Mouse (Mus musculus): ENCODE results near the gene 2310022A10Rik. TPM values are rescaled to one million over a fixed set of nuclear protein-coding genes. Genes with fewer than 3 reads are reported as not detected.

Gene 2310022A10Rik
- polyA plus RNA-seq (2012), result 6.6 and 8.3 TPM in 2 replicates

DNA sequence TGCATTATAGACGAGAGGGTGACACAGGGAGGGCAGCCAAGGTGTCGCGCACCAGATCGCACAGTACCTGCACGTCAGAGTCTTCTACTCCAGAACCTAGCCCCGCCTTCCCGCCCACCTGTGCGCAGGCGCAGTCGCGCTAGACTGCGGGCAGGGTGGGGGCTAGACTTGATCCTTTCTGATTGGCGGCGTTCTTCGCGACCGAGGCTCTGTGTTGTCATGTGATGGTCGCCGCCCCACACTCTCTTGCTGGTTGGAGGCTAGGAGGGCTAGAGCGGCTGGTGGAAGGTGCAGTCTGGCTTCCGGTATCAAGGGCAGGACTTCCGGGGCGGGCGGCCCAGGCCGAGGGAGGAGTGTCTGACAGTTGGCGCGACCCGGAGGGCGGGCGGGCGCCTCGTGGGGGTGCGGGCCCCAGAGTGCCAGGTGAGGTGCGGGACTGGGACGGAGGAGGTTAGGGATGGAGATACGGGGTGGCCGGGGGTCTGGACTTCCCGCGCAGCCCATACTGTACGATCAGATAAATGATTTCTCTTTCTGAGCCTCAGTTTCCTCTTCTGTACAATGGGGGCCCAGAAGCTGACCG is at the start of gene 2310022A10Rik, which contains the start of gene Pld3:
Gene 2310022A10Rik, plus strand, starts transcription at position 303 of the 583 bp plus-strand sequence.
Gene Pld3, minus strand, starts transcription at position 288 of the 583 bp plus-strand sequence.
- no peaks in the 10 kb centered on the region for H3K9me3 ChIP-seq (ENCODE audit: control insufficient read depth, low read length)
- TF ChIP-seq TAL1 (IDR thresholded peaks at IDR 0.05; ENCODE audit: low read length) (no peak), GATA1 (IDR thresholded peaks at IDR 0.05; ENCODE audit: low read length) (no peak)

DNA sequence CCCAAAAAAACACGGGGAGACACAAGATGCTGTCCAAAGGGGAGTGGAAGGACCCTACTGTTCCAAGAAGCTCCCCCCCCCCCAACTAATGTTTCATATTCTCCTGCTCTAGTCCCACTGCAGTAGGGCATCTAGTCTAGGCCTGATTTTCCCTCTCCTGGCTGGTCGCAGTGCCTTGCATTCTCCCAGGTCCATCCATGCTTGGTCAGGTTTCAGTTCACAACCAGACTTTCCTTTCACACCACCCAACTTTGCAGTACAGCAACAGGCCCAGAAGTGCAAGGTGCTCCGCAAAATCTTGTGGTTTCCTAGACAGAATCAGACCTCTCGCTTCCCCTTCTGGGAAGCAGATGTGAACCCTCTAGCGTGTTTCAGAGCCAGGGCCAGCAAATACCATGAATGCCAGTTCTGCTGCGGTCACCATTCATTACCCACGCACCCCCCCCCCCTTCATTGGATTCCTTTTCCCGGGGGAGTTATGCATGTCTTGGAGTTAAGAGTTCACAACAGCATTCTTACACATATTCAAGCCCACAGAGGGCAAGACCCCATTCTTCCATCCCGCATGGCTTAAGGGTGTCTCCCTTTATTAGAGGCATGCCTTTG is 46.2 kb upstream of the 2310022A10Rik start:
- Histone ChIP-seq H3K4me1 (ENCODE audit: control insufficient read depth) (peaks cover 46% of the 10 kb centered on the region), H3K4me3 (replicated peaks) (peak overlapping the region; percentile 90), H3K36me3 (ENCODE audit: control insufficient read depth) (peaks cover 2% of the 10 kb centered on the region; the same call in 1 of the 2 replicates), H3K27me3 (ENCODE audit: control insufficient read depth) (no peaks in the 10 kb centered on the region), H3K9me3 (ENCODE audit: control insufficient read depth, low read length) (no peaks in the 10 kb centered on the region)
- no peak for TF ChIP-seq GATA1 (IDR thresholded peaks at IDR 0.05; ENCODE audit: low read length)
- TF ChIP-seq TAL1 (IDR thresholded peaks at IDR 0.05; ENCODE audit: low read length), result no peak

More for the DNA sequence above, at the start of gene 2310022A10Rik, which contains the start of gene Pld3:
- peak within 1 kb of the TSS; percentile 77 for H3K4me3 ChIP-seq (replicated peaks)
- peaks cover 38% of the 10 kb centered on the region for H3K4me1 ChIP-seq (ENCODE audit: control insufficient read depth)
- no peaks in the 10 kb centered on the region for H3K27me3 ChIP-seq (ENCODE audit: control insufficient read depth)
- H3K36me3 ChIP-seq (ENCODE audit: control insufficient read depth), result peaks cover 22% of the 10 kb centered on the region

GRCm38 (mm10) chr7:27507711-27508647 is 45.1 kb upstream of the 2310022A10Rik start:
- peaks cover 2% of the 10 kb centered on the region; the same call in 1 of the 2 replicates for H3K36me3 ChIP-seq (ENCODE audit: control insufficient read depth)
- no peak for TF ChIP-seq GATA1 (IDR thresholded peaks at IDR 0.05; ENCODE audit: low read length)
- TF ChIP-seq TAL1 (IDR thresholded peaks at IDR 0.05; ENCODE audit: low read length), result no peak
- H3K4me1 ChIP-seq (ENCODE audit: control insufficient read depth), result peaks cover 43% of the 10 kb centered on the region
- no peaks in the 10 kb centered on the region for H3K27me3 ChIP-seq (ENCODE audit: control insufficient read depth)
- H3K4me3 ChIP-seq (replicated peaks), result peak overlapping the region; percentile 90
- no peaks in the 10 kb centered on the region for H3K9me3 ChIP-seq (ENCODE audit: control insufficient read depth, low read length)

GRCm38 (mm10) chr7:27508648-27509005 is 44.4 kb upstream of the 2310022A10Rik start:
- Histone ChIP-seq H3K27me3 (ENCODE audit: control insufficient read depth) (no peaks in the 10 kb centered on the region), H3K9me3 (ENCODE audit: control insufficient read depth, low read length) (no peaks in the 10 kb centered on the region), H3K4me1 (ENCODE audit: control insufficient read depth) (peaks cover 43% of the 10 kb centered on the region), H3K36me3 (ENCODE audit: control insufficient read depth) (peaks cover 2% of the 10 kb centered on the region; the same call in 1 of the 2 replicates), H3K4me3 (replicated peaks) (peak overlapping the region; percentile 90)
- no peak for TF ChIP-seq GATA1 (IDR thresholded peaks at IDR 0.05; ENCODE audit: low read length)
- TF ChIP-seq TAL1 (IDR thresholded peaks at IDR 0.05; ENCODE audit: low read length), result no peak

GRCm38 (mm10) chr7:27510809-27511208 is 42.2 kb upstream of the 2310022A10Rik start:
- TF ChIP-seq TAL1 (IDR thresholded peaks at IDR 0.05; ENCODE audit: low read length) (no peak), GATA1 (IDR thresholded peaks at IDR 0.05; ENCODE audit: low read length) (no peak)
- Histone ChIP-seq H3K4me1 (ENCODE audit: control insufficient read depth) (peaks cover 51% of the 10 kb centered on the region), H3K36me3 (ENCODE audit: control insufficient read depth) (peaks cover 2% of the 10 kb centered on the region; the same call in 1 of the 2 replicates), H3K4me3 (replicated peaks) (no peak overlapping the region), H3K9me3 (ENCODE audit: control insufficient read depth, low read length) (no peaks in the 10 kb centered on the region), H3K27me3 (ENCODE audit: control insufficient read depth) (no peaks in the 10 kb centered on the region)

DNA sequence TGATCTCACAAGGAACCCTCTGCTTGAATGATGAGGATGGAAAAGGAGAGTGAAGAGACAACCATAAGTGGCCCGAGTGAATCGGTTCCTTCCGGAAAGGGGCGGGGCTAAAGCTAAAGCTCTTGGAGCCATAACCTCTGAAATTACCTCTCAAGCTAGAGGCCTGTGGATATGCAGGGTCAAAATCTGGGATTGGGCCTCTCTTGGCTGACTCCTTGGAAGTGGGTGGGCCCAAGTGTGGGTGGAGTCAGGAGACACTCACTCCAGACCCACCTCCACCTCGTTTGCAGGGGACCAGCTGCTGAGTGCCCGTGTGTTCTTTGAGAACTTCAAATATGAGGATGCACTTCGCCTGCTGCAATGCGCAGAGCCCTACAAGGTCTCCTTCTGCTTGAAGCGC is 38.1 kb upstream of the 2310022A10Rik start:
- peaks cover 14% of the 10 kb centered on the region for H3K4me1 ChIP-seq (ENCODE audit: control insufficient read depth)
- H3K4me3 ChIP-seq (replicated peaks), result no peak overlapping the region
- TF ChIP-seq GATA1 (IDR thresholded peaks at IDR 0.05; ENCODE audit: low read length), result no peak
- TF ChIP-seq TAL1 (IDR thresholded peaks at IDR 0.05; ENCODE audit: low read length), result no peak
- H3K27me3 ChIP-seq (ENCODE audit: control insufficient read depth), result no peaks in the 10 kb centered on the region
- H3K9me3 ChIP-seq (ENCODE audit: control insufficient read depth, low read length), result peaks cover 9% of the 10 kb centered on the region
- H3K36me3 ChIP-seq (ENCODE audit: control insufficient read depth), result peaks cover 6% of the 10 kb centered on the region

GRCm38 (mm10) chr7:27518314-27518713 is 34.7 kb upstream of the 2310022A10Rik start:
- Histone ChIP-seq H3K36me3 (ENCODE audit: control insufficient read depth) (peaks cover 6% of the 10 kb centered on the region), H3K4me1 (ENCODE audit: control insufficient read depth) (peaks cover 18% of the 10 kb centered on the region), H3K4me3 (replicated peaks) (no peak overlapping the region), H3K27me3 (ENCODE audit: control insufficient read depth) (no peaks in the 10 kb centered on the region), H3K9me3 (ENCODE audit: control insufficient read depth, low read length) (peaks cover 12% of the 10 kb centered on the region)
- TF ChIP-seq GATA1 (IDR thresholded peaks at IDR 0.05; ENCODE audit: low read length) (no peak), TAL1 (IDR thresholded peaks at IDR 0.05; ENCODE audit: low read length) (no peak)

DNA sequence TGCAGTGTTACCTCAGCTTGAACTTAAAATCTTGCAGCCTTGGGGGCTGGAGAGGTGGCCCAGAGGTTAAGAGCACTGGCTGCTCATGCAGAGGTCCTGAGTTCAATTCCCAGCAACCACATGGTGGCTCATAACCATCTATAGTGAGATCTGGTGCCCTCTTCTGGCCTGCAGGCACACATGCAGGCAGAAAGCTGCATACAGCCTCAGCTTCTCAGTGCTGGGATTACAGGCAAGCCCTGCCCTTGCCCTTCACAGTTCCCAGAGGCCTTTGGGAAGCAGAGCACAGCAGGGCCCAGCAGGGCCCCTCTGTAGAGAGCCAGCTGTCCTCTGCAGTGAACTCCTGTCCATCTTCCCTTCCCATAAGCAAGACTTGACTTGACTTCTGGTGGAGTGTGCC is 32.9 kb upstream of the 2310022A10Rik start:
- Histone ChIP-seq H3K27me3 (ENCODE audit: control insufficient read depth) (no peaks in the 10 kb centered on the region), H3K36me3 (ENCODE audit: control insufficient read depth) (peaks cover 6% of the 10 kb centered on the region), H3K4me1 (ENCODE audit: control insufficient read depth) (peaks cover 25% of the 10 kb centered on the region)

More for the DNA sequence above, 32.9 kb upstream of the 2310022A10Rik start:
- Histone ChIP-seq H3K4me3 (replicated peaks) (no peak overlapping the region), H3K9me3 (ENCODE audit: control insufficient read depth, low read length) (peaks cover 12% of the 10 kb centered on the region)
- TF ChIP-seq GATA1 (IDR thresholded peaks at IDR 0.05; ENCODE audit: low read length), result no peak
- TF ChIP-seq TAL1 (IDR thresholded peaks at IDR 0.05; ENCODE audit: low read length), result no peak
